Mouse (Mus musculus) erythroblast, embryonic 14.5 days (primary cell): ENCODE data around the gene Pigt.

Source experiments
- GATA1 ChIP-seq: IDR thresholded peaks from 2 replicates; pipeline ENCODE4 v1.6.1; 2012; ENCODE audit warnings: low read length, inconsistent platforms, mixed read lengths
- TAL1 ChIP-seq: IDR thresholded peaks from 3 replicates; pipeline ENCODE4 v1.6.1; 2012; ENCODE audit warnings: low read length, inconsistent platforms, mixed read lengths

DNA sequence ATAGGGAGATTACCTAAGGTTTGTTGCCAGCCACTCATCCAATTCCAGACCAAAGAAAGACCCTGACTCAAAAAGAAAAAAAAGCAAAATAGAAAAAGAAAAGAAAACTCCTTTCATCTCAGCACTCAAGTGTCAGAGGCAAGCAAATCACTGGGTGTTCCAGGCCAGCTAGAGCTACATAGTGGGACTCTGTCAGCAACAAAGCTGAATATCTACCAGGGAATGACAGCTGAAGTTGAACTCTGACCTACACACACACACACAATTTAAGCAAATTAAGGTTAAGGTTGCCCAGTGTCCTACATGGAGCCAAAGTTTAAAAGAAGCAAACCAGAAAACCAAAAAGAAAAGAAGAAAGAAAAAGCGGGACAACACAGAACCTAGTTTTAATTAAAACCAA lies 49.2 kb upstream of the Pigt start:
- TF ChIP-seq GATA1 (no peak), TAL1 (no peak)
